Mouse (Mus musculus) hindbrain, embryonic 16.5 days (tissue): ENCODE measurements around the gene Snrpa. TPM values are rescaled to one million over a fixed set of nuclear protein-coding genes. Genes with fewer than 3 reads are reported as not detected.
"Not testable (repeated sequence)": the region's sequence is repeated elsewhere in the genome, so short reads cannot be mapped to it uniquely, and the experiment has no call there.

Experiments
- ATAC-seq: fragments of 200-750 bp; cut with Nextera tagmentation; 2 replicates; pipeline ENCODE4 v1.8.0; 2017; ENCODE audit warnings: moderate TSS enrichment, moderate library complexity
- H3K27ac ChIP-seq: fragments of 300-500 bp; sonication (generic); 2 replicates; pipeline ENCODE4 v1.5.1; 2014; ENCODE audit warnings: low read depth, mild to moderate bottlenecking, control low read depth, low read length, moderate library complexity
- H3K27me3 ChIP-seq: fragments of 300-500 bp; sonication (generic); replicated peaks from 2 replicates; pipeline ENCODE4 v1.6.1; 2014; ENCODE audit warnings: low read length; ENCODE audit not compliant: control insufficient read depth, insufficient read depth
- H3K36me3 ChIP-seq: fragments of 300-500 bp; sonication (generic); 2 replicates; pipeline ENCODE4 v1.6.1; 2014; ENCODE audit warnings: mild to moderate bottlenecking, low read length, moderate library complexity, mixed read lengths; ENCODE audit not compliant: control insufficient read depth, insufficient read depth
- H3K4me1 ChIP-seq: fragments of 300-500 bp; sonication (generic); 2 replicates; pipeline ENCODE4 v1.6.1; 2014; ENCODE audit warnings: low read depth, low read length; ENCODE audit not compliant: control insufficient read depth, insufficient read depth
- H3K4me2 ChIP-seq: fragments of 300-500 bp; sonication (generic); 2 replicates; pipeline ENCODE4 v1.6.1; 2014; ENCODE audit warnings: mild to moderate bottlenecking, low read length, control low read depth, moderate library complexity
- H3K4me3 ChIP-seq: fragments of 300-500 bp; sonication (generic); 2 replicates; pipeline ENCODE4 v1.5.1; 2014; ENCODE audit warnings: mild to moderate bottlenecking, low read length, control low read depth, moderate library complexity
- H3K9ac ChIP-seq: fragments of 300-500 bp; sonication (generic); 2 replicates; pipeline ENCODE4 v1.6.1; 2014; ENCODE audit warnings: low read depth, mild to moderate bottlenecking, control low read depth, low read length, moderate library complexity
- H3K9me3 ChIP-seq: fragments of 300-500 bp; sonication (generic); 2 replicates; pipeline ENCODE4 v1.6.1; 2014; ENCODE audit warnings: mild to moderate bottlenecking, low read length, moderate library complexity; ENCODE audit not compliant: control insufficient read depth
- WGBS: fragments of 180-500 bp; shearing (Covaris S2); extraction: QIAGEN DNeasy Blood & Tissue Kit; methylation state at CpG from one replicate; pipeline ENCODE4 v1.1.7; 2014; 5-methylcytosine and 5-hydroxymethylcytosine counted together
- polyA plus RNA-seq: library from polyadenylated mRNA; unstranded; fragments of >200 nt; fragmentation: Nextera tagmentation; extraction: Ambion mirVana; gene quantifications from 2 replicates; pipeline ENCODE4 v1.2.1, GENCODE M21; 2015

Gene Snrpa
- 177 and 194 TPM in 2 replicates for polyA plus RNA-seq

DNA sequence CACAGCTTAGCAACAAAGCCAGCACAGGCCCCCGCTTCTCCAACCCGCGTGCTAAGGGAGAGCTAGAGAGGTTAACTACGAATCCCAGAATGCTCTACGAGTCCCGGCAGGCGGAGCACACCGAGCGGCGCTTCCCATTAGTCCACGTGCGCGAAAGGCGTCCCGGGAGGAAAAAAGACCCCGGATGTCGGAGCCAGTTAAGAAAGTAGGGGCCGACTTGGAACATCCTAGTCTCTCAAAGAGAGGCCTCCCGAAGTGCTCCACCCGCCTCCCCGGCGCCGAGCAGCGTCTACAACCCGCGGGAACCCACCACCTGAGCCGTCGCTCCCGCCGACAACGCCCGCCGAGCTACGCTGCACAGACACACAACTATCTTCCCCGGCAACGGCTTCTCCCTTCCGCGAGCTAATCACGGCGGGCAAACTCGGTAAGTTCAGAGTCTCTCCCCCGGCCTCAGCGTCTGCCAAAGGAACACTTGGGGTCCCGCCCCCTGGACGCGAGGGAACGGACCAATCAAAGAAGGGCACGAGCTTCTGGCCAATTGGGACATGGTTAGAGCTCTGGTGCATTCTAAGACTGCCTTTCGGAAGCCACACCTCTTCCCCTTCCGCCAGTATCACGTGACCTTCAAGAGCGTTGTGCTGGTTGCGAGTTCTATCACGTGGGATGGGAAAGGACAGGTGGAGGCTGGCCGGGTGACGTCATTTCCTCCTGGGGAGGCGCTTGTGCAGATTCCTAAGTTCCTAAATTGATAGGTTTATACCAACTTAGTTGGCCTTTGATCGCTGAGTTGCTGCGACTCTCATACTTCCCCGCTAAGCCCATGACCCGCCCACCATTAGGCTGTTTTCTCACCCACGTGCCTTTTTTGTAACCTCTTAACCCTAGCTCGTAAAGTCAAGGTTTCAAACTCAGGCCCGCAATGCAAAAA is at the start of gene Snrpa, which contains the start of gene BC024978:
Gene Snrpa, minus strand, starts transcription at position 591 of the 931 bp plus-strand sequence.
Gene BC024978, plus strand, starts transcription at position 101 of the 931 bp plus-strand sequence.
- H3K4me3 ChIP-seq, result peak within 1 kb of the TSS; percentile 83
- peaks cover 21% of the 10 kb centered on the region for H3K36me3 ChIP-seq
- no peaks in the 10 kb centered on the region for H3K27me3 ChIP-seq
- peak within 1 kb of the TSS; percentile 88 for H3K9ac ChIP-seq
- peak; percentile 98 for ATAC-seq
- peaks cover 20% of the 10 kb centered on the region for H3K4me1 ChIP-seq
- peak within 1 kb of the TSS; percentile 98 for H3K27ac ChIP-seq
- H3K9me3 ChIP-seq, result no peaks in the 10 kb centered on the region
- H3K4me2 ChIP-seq, result peak within 1 kb of the TSS; percentile 94
- under 1% methylated on average over 64 of the region's 64 CpGs for WGBS

DNA sequence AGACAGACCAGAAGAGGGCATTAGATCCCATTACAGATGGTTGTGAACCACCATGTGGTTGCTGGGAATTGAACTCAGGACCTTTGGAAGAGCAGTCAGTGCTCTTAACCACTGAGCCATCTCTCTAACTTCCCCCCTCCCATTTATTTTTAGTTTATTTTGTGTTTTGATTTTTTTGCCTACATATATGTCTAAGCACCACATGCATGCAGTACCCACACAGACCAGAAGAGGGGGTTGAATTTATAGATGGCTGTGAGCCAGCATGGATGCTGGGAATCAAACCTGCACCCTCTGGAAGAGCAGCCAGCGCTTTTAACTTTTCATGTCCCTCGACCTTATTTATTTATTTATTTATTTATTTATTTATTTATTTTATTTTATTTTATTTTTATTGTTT is 48.0 kb upstream of the Snrpa start:
- H3K27ac ChIP-seq, H3K9ac ChIP-seq, H3K4me1 ChIP-seq, H3K9me3 ChIP-seq, H3K4me2 ChIP-seq, ATAC-seq, H3K4me3 ChIP-seq, H3K27me3 ChIP-seq: not testable (repeated sequence)
- WGBS, result 78% methylated on average over 2 of the region's 2 CpGs
- H3K36me3 ChIP-seq, result peaks cover 29% of the 10 kb centered on the region

DNA sequence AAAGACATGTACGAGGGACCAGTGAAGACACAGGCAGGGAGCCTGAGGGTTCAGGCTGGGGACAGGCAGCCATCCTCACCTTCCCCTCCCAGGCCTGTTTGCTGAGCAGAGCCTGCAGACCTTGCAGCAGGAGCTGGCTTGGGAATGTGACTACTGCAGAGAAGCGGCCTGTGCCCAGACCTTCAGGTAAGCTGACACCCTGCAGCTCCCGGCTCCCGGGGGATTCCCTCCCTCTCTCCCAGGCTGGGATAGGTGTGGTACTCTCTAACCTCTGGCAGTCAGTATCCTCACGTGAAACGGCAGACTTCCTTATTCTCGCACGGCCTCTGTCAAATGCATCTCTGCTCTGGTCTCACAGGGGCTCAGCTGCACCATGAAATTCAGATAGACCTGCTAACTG is 47.1 kb upstream of the Snrpa start:
- WGBS, result 75% methylated on average over 8 of the region's 8 CpGs
- Histone ChIP-seq H3K36me3 (peaks cover 29% of the 10 kb centered on the region), H3K9me3 (no peaks in the 10 kb centered on the region), H3K9ac (no peak overlapping the region), H3K27ac (no peak overlapping the region), H3K4me1 (no peaks in the 10 kb centered on the region), H3K4me3 (no peak overlapping the region), H3K4me2 (no peak overlapping the region), H3K27me3 (no peaks in the 10 kb centered on the region)
- no peak for ATAC-seq

DNA sequence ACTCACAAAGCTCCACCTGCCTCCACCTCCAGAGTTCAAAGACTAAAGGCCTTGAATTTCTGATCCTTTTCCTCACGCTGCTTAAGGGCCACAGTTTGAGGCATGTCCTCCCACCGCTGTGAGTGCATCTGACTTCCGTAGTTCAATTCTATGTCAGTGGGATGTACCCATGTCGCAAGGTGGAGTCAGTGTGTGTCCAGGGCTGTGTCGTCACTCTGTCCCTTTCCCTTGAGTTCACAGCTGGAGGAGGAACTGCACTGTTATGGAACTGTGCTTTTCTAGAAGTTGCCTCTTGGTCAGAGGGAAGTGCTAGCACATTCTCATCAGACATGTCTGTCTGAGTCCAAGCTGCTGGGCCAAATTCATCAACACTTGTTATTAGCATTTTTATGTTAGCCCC is 42.5 kb upstream of the Snrpa start:
- Histone ChIP-seq H3K27me3 (no peaks in the 10 kb centered on the region), H3K9me3 (no peaks in the 10 kb centered on the region), H3K36me3 (peaks cover 23% of the 10 kb centered on the region), H3K9ac (no peak overlapping the region), H3K27ac (no peak overlapping the region), H3K4me3 (no peak overlapping the region), H3K4me1 (peaks cover 5% of the 10 kb centered on the region), H3K4me2 (no peak overlapping the region)
- ATAC-seq, result no peak
- WGBS, result 92% methylated on average over 5 of the region's 5 CpGs

DNA sequence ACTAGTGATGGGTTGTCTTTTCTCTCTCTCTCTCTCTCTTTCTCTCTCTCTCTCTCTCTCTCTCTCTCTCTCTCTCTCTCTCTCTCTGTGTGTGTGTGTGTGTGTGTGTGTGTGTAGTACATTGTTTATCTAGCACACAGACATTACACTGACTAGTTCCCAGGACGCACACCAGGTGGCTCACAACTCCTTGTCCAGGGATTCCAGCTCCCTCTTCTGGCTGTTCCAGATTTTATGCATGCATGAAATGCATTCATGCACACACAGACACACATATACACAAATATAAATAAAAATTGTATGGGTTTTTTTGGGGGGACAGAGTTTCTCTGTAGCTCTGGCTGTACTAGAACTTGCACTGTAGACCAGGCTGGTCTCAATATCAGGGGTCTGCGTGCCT is 41.5 kb upstream of the Snrpa start:
- Histone ChIP-seq H3K36me3 (peaks cover 18% of the 10 kb centered on the region), H3K9ac (no peak overlapping the region), H3K9me3 (no peaks in the 10 kb centered on the region), H3K27me3 (no peaks in the 10 kb centered on the region), H3K4me1 (peaks cover 8% of the 10 kb centered on the region), H3K4me2 (no peak overlapping the region), H3K4me3 (no peak overlapping the region), H3K27ac (no peak overlapping the region)
- WGBS, result 87% methylated on average over 2 of the region's 2 CpGs
- ATAC-seq, result no peak

DNA sequence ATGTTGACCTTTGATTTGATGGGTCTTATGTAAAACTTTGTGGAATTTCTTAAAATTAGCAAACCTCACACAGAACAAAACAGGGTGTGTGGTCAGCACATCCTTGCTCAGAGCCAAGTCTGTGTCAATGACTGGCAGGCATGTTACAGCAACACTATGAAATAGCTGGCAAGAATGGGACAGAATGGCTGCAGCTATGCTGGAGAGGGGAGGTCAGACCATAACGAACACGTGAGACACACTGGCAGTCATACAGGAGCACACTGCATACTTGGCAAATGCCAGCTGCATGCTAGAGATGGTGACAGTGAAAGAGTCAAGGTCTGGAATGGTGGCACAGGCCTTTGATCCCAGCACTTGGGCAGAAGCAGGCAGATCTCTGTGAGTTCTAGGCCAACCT is 39.7 kb upstream of the Snrpa start:
- Histone ChIP-seq H3K9me3 (no peaks in the 10 kb centered on the region), H3K27me3 (no peaks in the 10 kb centered on the region), H3K9ac (no peak overlapping the region), H3K4me1 (peaks cover 8% of the 10 kb centered on the region), H3K4me2 (no peak overlapping the region), H3K4me3 (no peak overlapping the region), H3K27ac (no peak overlapping the region), H3K36me3 (peaks cover 10% of the 10 kb centered on the region; the same call in 1 of the 2 replicates)
- no peak for ATAC-seq
- 90% methylated on average over 2 of the region's 2 CpGs for WGBS

DNA sequence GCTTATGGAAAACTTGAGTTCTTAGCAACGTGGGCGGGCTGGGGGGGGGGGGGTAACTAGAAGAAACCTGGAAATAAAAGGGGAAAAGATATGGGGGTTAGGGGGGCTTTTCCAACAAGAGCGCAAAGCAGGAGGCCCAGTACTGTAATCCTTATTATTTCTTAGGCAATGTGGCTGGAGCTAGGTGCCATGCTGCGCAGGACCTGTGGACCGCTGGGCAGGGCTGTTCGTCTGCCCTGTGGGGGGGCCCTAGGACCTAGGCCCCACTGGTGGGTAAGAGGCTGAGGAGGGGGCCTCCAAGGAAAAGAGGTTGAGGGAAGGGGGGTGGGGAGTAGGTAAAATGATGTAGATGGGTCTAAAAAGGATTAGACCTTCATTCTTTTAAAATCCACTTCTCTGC is 37.2 kb upstream of the Snrpa start:
- peak overlapping the region; percentile 64 for H3K27ac ChIP-seq
- WGBS, result 0% methylated on average over 6 of the region's 6 CpGs
- peak overlapping the region; percentile 76 for H3K9ac ChIP-seq
- H3K4me2 ChIP-seq, result peak overlapping the region; percentile 92
- peaks cover 12% of the 10 kb centered on the region for H3K4me1 ChIP-seq
- peak overlapping the region; percentile 74 for H3K4me3 ChIP-seq
- H3K27me3 ChIP-seq, result no peaks in the 10 kb centered on the region
- peak; percentile 25; the same call in 1 of the 2 replicates for ATAC-seq
- H3K9me3 ChIP-seq, result no peaks in the 10 kb centered on the region
- 0 out of 2 replicates have a peak, but pooled peaks cover 3% of the 10 kb centered on the region for H3K36me3 ChIP-seq

DNA sequence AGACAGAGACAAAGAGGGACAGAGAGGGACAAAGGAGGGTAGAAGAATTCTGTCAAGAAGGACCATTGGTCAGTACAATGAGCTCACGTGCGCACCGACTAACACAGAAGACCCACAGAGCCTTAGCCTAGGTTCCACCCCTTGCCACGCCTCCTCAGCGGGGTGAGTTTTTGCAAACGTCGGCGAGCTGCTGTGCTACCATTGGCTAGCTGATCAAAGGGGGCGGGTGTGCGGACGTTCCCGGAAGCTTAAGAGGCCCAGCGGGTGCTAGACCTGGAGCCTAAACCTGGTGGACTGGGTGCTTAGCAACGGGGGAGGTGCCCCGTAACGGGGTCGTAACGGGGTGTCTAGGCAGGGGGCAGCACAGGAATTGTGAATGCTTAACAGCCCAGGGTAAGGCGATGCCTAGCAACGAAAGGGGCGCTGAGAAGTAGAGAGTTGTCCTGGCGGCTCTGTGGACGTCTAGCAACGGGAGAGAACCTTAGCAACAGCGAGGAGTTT is 36.8 kb upstream of the Snrpa start, which contains the start of gene Coq8b:
Gene Coq8b, plus strand, starts transcription at position 243 of the 501 bp plus-strand sequence.
- Histone ChIP-seq H3K4me3 (peak within 1 kb of the TSS; percentile 74), H3K9ac (peak within 1 kb of the TSS; percentile 76), H3K9me3 (no peaks in the 10 kb centered on the region), H3K27ac (peak within 1 kb of the TSS; percentile 83), H3K4me2 (peak within 1 kb of the TSS; percentile 92), H3K36me3 (0 out of 2 replicates have a peak, but pooled peaks cover 3% of the 10 kb centered on the region), H3K27me3 (no peaks in the 10 kb centered on the region), H3K4me1 (peaks cover 12% of the 10 kb centered on the region)
- ATAC-seq, result peak; percentile 94
- WGBS, result under 1% methylated on average over 25 of the region's 25 CpGs

DNA sequence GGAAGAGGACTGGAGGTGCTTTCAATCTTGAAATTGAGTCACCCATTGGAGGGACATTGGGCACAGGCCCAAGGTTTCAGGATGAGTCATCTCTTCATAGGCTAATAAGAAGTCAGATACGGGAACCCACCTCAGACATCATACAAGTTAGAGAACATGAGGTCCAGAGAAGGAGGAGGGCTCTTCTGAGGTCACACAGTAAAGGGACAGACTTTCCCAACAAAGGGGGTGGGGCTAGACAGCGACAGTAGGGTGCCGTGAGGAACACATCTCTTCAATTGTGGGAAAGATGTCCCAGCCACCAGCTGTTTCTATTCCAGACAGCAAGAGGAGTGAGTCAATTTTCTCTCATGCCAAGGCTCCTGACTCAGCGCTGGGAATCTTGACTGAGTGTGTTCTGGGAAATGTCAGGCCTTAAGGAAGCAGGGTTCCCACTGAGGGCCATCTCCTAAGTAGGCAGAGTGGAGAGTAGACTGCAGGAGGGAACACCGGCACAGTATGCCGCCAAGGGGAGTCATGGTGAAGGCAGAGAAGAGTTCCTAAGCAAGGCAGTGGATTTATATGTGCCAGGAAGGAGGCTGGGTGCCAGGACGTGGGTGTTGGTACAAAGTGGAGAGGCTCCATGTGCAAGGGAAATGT is 35.7 kb upstream of the Snrpa start:
- Histone ChIP-seq H3K4me3 (no peak overlapping the region), H3K9ac (no peak overlapping the region), H3K4me1 (peaks cover 17% of the 10 kb centered on the region), H3K27ac (no peak overlapping the region), H3K4me2 (no peak overlapping the region), H3K27me3 (no peaks in the 10 kb centered on the region), H3K36me3 (no peaks in the 10 kb centered on the region), H3K9me3 (no peaks in the 10 kb centered on the region)
- ATAC-seq, result no peak
- WGBS, result 71% methylated on average over 7 of the region's 7 CpGs
